Mouse (Mus musculus): ENCODE data around the gene Itga9. TPM values are rescaled to one million over a fixed set of nuclear protein-coding genes. Genes with fewer than 3 reads are reported as not detected.
A peak's percentile ranks its signal among the peaks of the same experiment; 100 is the strongest.

The Itga9 gene
- 1.6 and 2.2 TPM in 2 replicates for polyA plus RNA-seq (2012; rRNA removed)

- Histone ChIP-seq H3K27me3 (ENCODE audit: control insufficient read depth, insufficient read depth, low read length) (peaks cover 7% of the 10 kb centered on the region; the same call in 1 of the 2 replicates), H3K27ac (ENCODE audit: insufficient read depth, low read length) (no peak within 1 kb of the TSS), H3K4me1 (ENCODE audit: control insufficient read depth, insufficient read depth, low read length) (no peaks in the 10 kb centered on the region), H3K4me3 (replicated peaks; ENCODE audit: insufficient read depth, low read depth, low read length) (peak within 1 kb of the TSS; percentile 25)
- peak; percentile 27 to 58 for DNase-seq
- 4% methylated on average over 39 of the region's 42 CpGs for WGBS
- TF ChIP-seq CTCF (IDR thresholded peaks at IDR 0.05; ENCODE audit: borderline replicate concordance, insufficient read depth, low read depth, low read length) (peak; percentile 60; the same call in 1 of the 2 replicates), POLR2A (IDR thresholded peaks at IDR 0.05; ENCODE audit: borderline replicate concordance, insufficient read depth, low read length) (no peak)
Observed at GRCm38 (mm10) chr9:118606148-118606816, at the start of gene Itga9. Gene Itga9, plus strand, starts transcription at chr9:118606690.

GRCm38 (mm10) chr9:118556951-118557780 is 49.3 kb upstream of the Itga9 start:
- no peak overlapping the region for H3K27ac ChIP-seq (ENCODE audit: insufficient read depth, low read length)

DNA sequence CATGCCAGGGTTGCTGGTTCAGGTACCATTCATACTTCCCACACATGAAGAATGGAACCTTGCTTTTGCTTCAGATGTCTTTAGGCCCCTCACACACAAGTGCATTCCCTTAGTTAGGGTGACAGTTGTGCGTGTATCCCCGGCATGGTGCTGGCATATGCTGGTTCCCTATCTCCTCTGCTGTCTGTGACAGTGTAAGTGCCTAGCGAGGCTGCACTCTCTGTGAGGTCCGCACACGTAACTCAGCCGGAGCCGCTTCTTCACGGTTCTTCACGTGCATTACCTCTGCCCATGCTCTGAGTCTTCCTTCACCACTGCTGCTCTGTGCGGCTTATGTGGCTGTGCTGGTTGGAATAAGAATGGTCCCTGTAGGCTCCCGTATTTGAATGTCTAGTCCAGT is 43.1 kb upstream of the Itga9 start:
- no peaks in the 10 kb centered on the region for H3K27me3 ChIP-seq (ENCODE audit: control insufficient read depth, insufficient read depth, low read length)
- H3K4me3 ChIP-seq (replicated peaks; ENCODE audit: insufficient read depth, low read depth, low read length), result no peak overlapping the region
- no peaks in the 10 kb centered on the region for H3K4me1 ChIP-seq (ENCODE audit: control insufficient read depth, insufficient read depth, low read length)
- no peak overlapping the region for H3K27ac ChIP-seq (ENCODE audit: insufficient read depth, low read length)
- 97% methylated on average over 11 of the region's 11 CpGs for WGBS
- no peak for TF ChIP-seq CTCF (IDR thresholded peaks at IDR 0.05; ENCODE audit: borderline replicate concordance, insufficient read depth, low read depth, low read length)
- no peak for TF ChIP-seq POLR2A (IDR thresholded peaks at IDR 0.05; ENCODE audit: borderline replicate concordance, insufficient read depth, low read length)
- no peak for DNase-seq

More at GRCm38 (mm10) chr9:118556951-118557780, 49.3 kb upstream of the Itga9 start:
- Histone ChIP-seq H3K27me3 (ENCODE audit: control insufficient read depth, insufficient read depth, low read length) (no peaks in the 10 kb centered on the region), H3K4me1 (ENCODE audit: control insufficient read depth, insufficient read depth, low read length) (no peaks in the 10 kb centered on the region; the same call in 1 of the 2 replicates), H3K4me3 (replicated peaks; ENCODE audit: insufficient read depth, low read depth, low read length) (no peak overlapping the region)
- TF ChIP-seq POLR2A (IDR thresholded peaks at IDR 0.05; ENCODE audit: borderline replicate concordance, insufficient read depth, low read length), result no peak
- TF ChIP-seq CTCF (IDR thresholded peaks at IDR 0.05; ENCODE audit: borderline replicate concordance, insufficient read depth, low read depth, low read length), result no peak
- 35% methylated on average over 24 of the region's 24 CpGs for WGBS
- DNase-seq, result peak; percentile 24 to 27

- Histone ChIP-seq H3K4me1 (ENCODE audit: control insufficient read depth, insufficient read depth, low read length) (no peaks in the 10 kb centered on the region), H3K27me3 (ENCODE audit: control insufficient read depth, insufficient read depth, low read length) (no peaks in the 10 kb centered on the region), H3K27ac (ENCODE audit: insufficient read depth, low read length) (no peak overlapping the region), H3K4me3 (replicated peaks; ENCODE audit: insufficient read depth, low read depth, low read length) (no peak overlapping the region)
- TF ChIP-seq POLR2A (IDR thresholded peaks at IDR 0.05; ENCODE audit: borderline replicate concordance, insufficient read depth, low read length) (no peak), CTCF (IDR thresholded peaks at IDR 0.05; ENCODE audit: borderline replicate concordance, insufficient read depth, low read depth, low read length) (no peak)
- no peak for DNase-seq
- WGBS, result 91% methylated on average over 7 of the region's 7 CpGs
Observed at GRCm38 (mm10) chr9:118563866-118564265, 42.6 kb upstream of the Itga9 start.

DNA sequence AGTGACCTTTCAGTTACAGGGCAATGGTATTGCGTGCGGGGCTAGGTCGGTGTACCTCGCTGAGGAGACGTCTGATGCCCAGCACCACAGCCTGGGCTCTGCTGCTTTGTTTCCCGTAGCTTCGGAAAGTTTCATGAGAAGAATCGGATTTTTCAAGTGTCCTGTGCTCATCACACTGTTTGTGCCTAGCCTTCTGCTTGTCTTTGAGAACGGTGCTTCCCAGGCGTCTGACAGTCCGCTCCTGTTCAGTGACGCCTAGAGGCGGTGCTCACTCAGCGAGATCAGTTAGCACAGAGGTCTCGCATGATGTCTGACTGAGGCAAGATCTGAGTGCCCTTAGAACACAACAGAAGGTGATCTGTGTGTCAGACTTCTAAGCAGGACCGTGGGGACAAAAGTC is 41.8 kb upstream of the Itga9 start:
- Histone ChIP-seq H3K4me3 (replicated peaks; ENCODE audit: insufficient read depth, low read depth, low read length) (no peak overlapping the region), H3K27ac (ENCODE audit: insufficient read depth, low read length) (no peak overlapping the region), H3K27me3 (ENCODE audit: control insufficient read depth, insufficient read depth, low read length) (no peaks in the 10 kb centered on the region), H3K4me1 (ENCODE audit: control insufficient read depth, insufficient read depth, low read length) (no peaks in the 10 kb centered on the region)
- TF ChIP-seq POLR2A (IDR thresholded peaks at IDR 0.05; ENCODE audit: borderline replicate concordance, insufficient read depth, low read length) (no peak), CTCF (IDR thresholded peaks at IDR 0.05; ENCODE audit: borderline replicate concordance, insufficient read depth, low read depth, low read length) (no peak)
- 91% methylated on average over 16 of the region's 16 CpGs for WGBS
- no peak for DNase-seq

GRCm38 (mm10) chr9:118569328-118569727 is 37.2 kb upstream of the Itga9 start:
- H3K4me3 ChIP-seq (replicated peaks; ENCODE audit: insufficient read depth, low read depth, low read length), result no peak overlapping the region
- no peak for DNase-seq
- TF ChIP-seq POLR2A (IDR thresholded peaks at IDR 0.05; ENCODE audit: borderline replicate concordance, insufficient read depth, low read length), result no peak
- TF ChIP-seq CTCF (IDR thresholded peaks at IDR 0.05; ENCODE audit: borderline replicate concordance, insufficient read depth, low read depth, low read length), result no peak
- H3K27me3 ChIP-seq (ENCODE audit: control insufficient read depth, insufficient read depth, low read length), result no peaks in the 10 kb centered on the region
- H3K27ac ChIP-seq (ENCODE audit: insufficient read depth, low read length), result no peak overlapping the region
- H3K4me1 ChIP-seq (ENCODE audit: control insufficient read depth, insufficient read depth, low read length), result peaks cover 11% of the 10 kb centered on the region
- WGBS, result 43% methylated on average over 6 of the region's 6 CpGs

GRCm38 (mm10) chr9:118570865-118571264 is 35.6 kb upstream of the Itga9 start:
- peaks cover 21% of the 10 kb centered on the region for H3K4me1 ChIP-seq (ENCODE audit: control insufficient read depth, insufficient read depth, low read length)
- 78% methylated on average over 4 of the region's 4 CpGs for WGBS
- TF ChIP-seq CTCF (IDR thresholded peaks at IDR 0.05; ENCODE audit: borderline replicate concordance, insufficient read depth, low read depth, low read length), result peak; percentile 25; the same call in 1 of the 2 replicates
- no peak for TF ChIP-seq POLR2A (IDR thresholded peaks at IDR 0.05; ENCODE audit: borderline replicate concordance, insufficient read depth, low read length)
- no peak for DNase-seq
- H3K4me3 ChIP-seq (replicated peaks; ENCODE audit: insufficient read depth, low read depth, low read length), result no peak overlapping the region
- H3K27ac ChIP-seq (ENCODE audit: insufficient read depth, low read length), result 0 out of 2 replicates have a peak overlapping the region, but pooled peaks have one; percentile 19
- H3K27me3 ChIP-seq (ENCODE audit: control insufficient read depth, insufficient read depth, low read length), result no peaks in the 10 kb centered on the region
